Mouse (Mus musculus) neural tube, embryonic 10.5 days (tissue): Measurements from ENCODE around the gene Rhoh.

Experiments used
- DNase-seq: peaks from one replicate; pipeline ENCODE4 v3.0.0-alpha.2; 2017; ENCODE audit warnings: low spot score; ENCODE audit errors: extremely low spot score

Gene Rhoh

GRCm38 (mm10) chr5:65895121-65895692, 34.2 kb downstream of the Rhoh start:
- no peak for DNase-seq

GRCm38 (mm10) chr5:65895764-65896163, 34.8 kb downstream of the Rhoh start:
- DNase-seq: no peak

GRCm38 (mm10) chr5:65897731-65898130, 36.7 kb downstream of the Rhoh start:
- DNase-seq: no peak

GRCm38 (mm10) chr5:65898683-65899082, 37.7 kb downstream of the Rhoh start:
- no peak for DNase-seq

GRCm38 (mm10) chr5:65900113-65900512, 39.1 kb downstream of the Rhoh start:
- DNase-seq: no peak

GRCm38 (mm10) chr5:65900862-65901265, 39.9 kb downstream of the Rhoh start:
- DNase-seq: no peak

- no peak for DNase-seq
Observed at GRCm38 (mm10) chr5:65901868-65902418, 40.9 kb downstream of the Rhoh start.

- no peak for DNase-seq
Observed at GRCm38 (mm10) chr5:65902811-65903210, 41.8 kb downstream of the Rhoh start.

- no peak for DNase-seq
Observed at GRCm38 (mm10) chr5:65904476-65904875, 43.5 kb downstream of the Rhoh start.

GRCm38 (mm10) chr5:65908751-65909150, 47.7 kb downstream of the Rhoh start:
- DNase-seq: no peak

- no peak for DNase-seq
Observed at GRCm38 (mm10) chr5:65909321-65909720, 48.3 kb downstream of the Rhoh start.

GRCm38 (mm10) chr5:65910398-65910797, 49.4 kb downstream of the Rhoh start:
- no peak for DNase-seq

- no peak for DNase-seq
Observed at GRCm38 (mm10) chr5:65911676-65912075, 50.7 kb downstream of the Rhoh start.

GRCm38 (mm10) chr5:65912201-65912600, 51.2 kb downstream of the Rhoh start:
- no peak for DNase-seq

GRCm38 (mm10) chr5:65913126-65913525, 52.1 kb downstream of the Rhoh start:
- DNase-seq: no peak

- no peak for DNase-seq
Observed at GRCm38 (mm10) chr5:65914342-65914741, 53.3 kb downstream of the Rhoh start.

- DNase-seq: no peak
Observed at GRCm38 (mm10) chr5:65916930-65917329, 55.9 kb downstream of the Rhoh start.

GRCm38 (mm10) chr5:65918601-65919000, 57.6 kb downstream of the Rhoh start:
- DNase-seq: no peak

- DNase-seq: no peak
Observed at GRCm38 (mm10) chr5:65919326-65919725, 58.3 kb downstream of the Rhoh start.

- DNase-seq: no peak
Observed at GRCm38 (mm10) chr5:65919904-65920303, 58.9 kb downstream of the Rhoh start.

GRCm38 (mm10) chr5:65920701-65921426, 59.9 kb downstream of the Rhoh start:
- no peak for DNase-seq

GRCm38 (mm10) chr5:65921477-65922138, 60.6 kb downstream of the Rhoh start:
- no peak for DNase-seq
